Mouse (Mus musculus) frontal cortex, postnatal 25 days (tissue): ENCODE data around the gene Nnat.
A peak's percentile ranks its signal among the peaks of the same experiment; 100 is the strongest.
"Not testable (repeated sequence)": the region's sequence is repeated elsewhere in the genome, so short reads cannot be mapped to it uniquely, and the experiment has no call there.

Experiments used
- DNase-seq, 2 experiments: peaks; one replicate each; pipeline ENCODE4 v3.0.0; 2022; ENCODE audit warnings: low spot score in 2 of 2

The Nnat gene

GRCm38 (mm10) chr2:157552158-157552886 is 7.6 kb upstream of the Nnat start:
- no peak for DNase-seq

GRCm38 (mm10) chr2:157556074-157556698 is 3.7 kb upstream of the Nnat start:
- DNase-seq = no peak

- DNase-seq = no peak
Observed at GRCm38 (mm10) chr2:157558051-157558450, 1.8 kb upstream of the Nnat start.

- DNase-seq = no peak
Observed at GRCm38 (mm10) chr2:157558520-157558919, 1.4 kb upstream of the Nnat start.

- DNase-seq = no peak
Observed at GRCm38 (mm10) chr2:157559440-157559839, 438 bp upstream of the Nnat start.

- DNase-seq = no peak
Observed at GRCm38 (mm10) chr2:157560302-157560701, 424 bp downstream of the Nnat start.

GRCm38 (mm10) chr2:157561165-157561836 is 1.4 kb downstream of the Nnat start:
- peak in 1 of 2 experiments; percentile 41 for DNase-seq

GRCm38 (mm10) chr2:157563031-157563430 is 3.2 kb downstream of the Nnat start:
- DNase-seq = no peak

- peak in 1 of 2 experiments; percentile 2 for DNase-seq
Observed at GRCm38 (mm10) chr2:157564723-157565122, 4.8 kb downstream of the Nnat start.

- DNase-seq = peak in 1 of 2 experiments; percentile 3
Observed at GRCm38 (mm10) chr2:157565446-157565845, 5.6 kb downstream of the Nnat start.

- DNase-seq = no peak
Observed at GRCm38 (mm10) chr2:157565898-157566259, 6.0 kb downstream of the Nnat start.

- DNase-seq = peak; percentile 79 to 86
Observed at GRCm38 (mm10) chr2:157566260-157566952, 6.5 kb downstream of the Nnat start.

GRCm38 (mm10) chr2:157567235-157567961 is 7.5 kb downstream of the Nnat start:
- peak in 1 of 2 experiments; percentile 4 for DNase-seq

- DNase-seq = no peak
Observed at GRCm38 (mm10) chr2:157568881-157569280, 9.0 kb downstream of the Nnat start.

- DNase-seq = peak in 1 of 2 experiments; percentile 2
Observed at GRCm38 (mm10) chr2:157569796-157570485, 10.1 kb downstream of the Nnat start.

- peak; percentile 52 to 57 for DNase-seq
Observed at GRCm38 (mm10) chr2:157571224-157571832, 11.4 kb downstream of the Nnat start, which contains the start of gene Blcap. Blcap (minus strand) TSS chr2:157571274.

- no peak for DNase-seq
Observed at GRCm38 (mm10) chr2:157572786-157573185, 12.9 kb downstream of the Nnat start.

- not testable (repeated sequence) for DNase-seq
Observed at GRCm38 (mm10) chr2:157585351-157585750, 25.5 kb downstream of the Nnat start.

GRCm38 (mm10) chr2:157596876-157597566 is 37.1 kb downstream of the Nnat start:
- no peak for DNase-seq

- no peak for DNase-seq
Observed at GRCm38 (mm10) chr2:157601435-157601839, 41.6 kb downstream of the Nnat start.
